Mouse (Mus musculus) right cerebral cortex, adult 2 months (tissue): Measurements from ENCODE around the gene Dcpp1.
"Not testable (repeated sequence)": the region's sequence is repeated elsewhere in the genome, so short reads cannot be mapped to it uniquely, and the experiment has no call there.

Experiments
- DNase-seq, 2 experiments: peaks; one replicate each; pipeline ENCODE4 v3.0.0; 2021 to 2022; ENCODE audit warnings: low spot score in 2 of 2

Dcpp1 gene

GRCm38 (mm10) chr17:23880576-23880975 is at the start of gene Dcpp1, which contains the start of gene Dcpp2:
Gene Dcpp1 (plus strand): TSS chr17:23880876.
Gene Dcpp2 (plus strand): TSS chr17:23880880.
- DNase-seq: not testable (repeated sequence)

GRCm38 (mm10) chr17:23831201-23831600 is 49.5 kb upstream of the Dcpp1 start:
- DNase-seq: no peak

- no peak for DNase-seq
Observed at GRCm38 (mm10) chr17:23836006-23836575, 44.6 kb upstream of the Dcpp1 start, which contains the start of gene Prss33. Gene Prss33 (minus strand): TSS chr17:23836056.

- DNase-seq: peak; percentile 59 to 75
Observed at GRCm38 (mm10) chr17:23841145-23841544, 39.5 kb upstream of the Dcpp1 start.

GRCm38 (mm10) chr17:23843141-23843811 is 37.4 kb upstream of the Dcpp1 start:
- no peak for DNase-seq

GRCm38 (mm10) chr17:23843812-23844273 is 36.8 kb upstream of the Dcpp1 start, which contains the start of the genes Prss32 and Prss41:
Gene Prss32 (plus strand): TSS chr17:23843855.
Gene Prss41 (minus strand): TSS chr17:23844172.
- no peak for DNase-seq

- no peak for DNase-seq
Observed at GRCm38 (mm10) chr17:23850028-23850427, 30.6 kb upstream of the Dcpp1 start.

GRCm38 (mm10) chr17:23850853-23851749 is 29.6 kb upstream of the Dcpp1 start:
- DNase-seq: peak; percentile 56 to 64

GRCm38 (mm10) chr17:23853292-23853691 is 27.4 kb upstream of the Dcpp1 start:
- peak in 1 of 2 experiments; percentile 11 for DNase-seq

- no peak for DNase-seq
Observed at GRCm38 (mm10) chr17:23854229-23854765, 26.4 kb upstream of the Dcpp1 start.

- no peak for DNase-seq
Observed at GRCm38 (mm10) chr17:23857193-23857592, 23.5 kb upstream of the Dcpp1 start.

- no peak for DNase-seq
Observed at GRCm38 (mm10) chr17:23857913-23858312, 22.8 kb upstream of the Dcpp1 start.

GRCm38 (mm10) chr17:23862926-23863325 is 17.8 kb upstream of the Dcpp1 start:
- DNase-seq: no peak

- no peak for DNase-seq
Observed at GRCm38 (mm10) chr17:23867756-23868155, 12.9 kb upstream of the Dcpp1 start, which contains the start of gene Prss21. Gene Prss21 (plus strand): TSS chr17:23868056.

GRCm38 (mm10) chr17:23868513-23868912 is 12.2 kb upstream of the Dcpp1 start:
- no peak for DNase-seq

- peak; percentile 44 to 53 for DNase-seq
Observed at GRCm38 (mm10) chr17:23873884-23874856, 6.5 kb upstream of the Dcpp1 start.

GRCm38 (mm10) chr17:23876741-23877140 is 3.9 kb upstream of the Dcpp1 start:
- peak in 1 of 2 experiments; percentile 7 for DNase-seq

- DNase-seq: no peak
Observed at GRCm38 (mm10) chr17:23877166-23877565, 3.5 kb upstream of the Dcpp1 start.

- DNase-seq: not testable (repeated sequence)
Observed at GRCm38 (mm10) chr17:23917158-23917557, 36.5 kb downstream of the Dcpp1 start, which contains the start of gene Dcpp3. Gene Dcpp3 (plus strand): TSS chr17:23917458.

GRCm38 (mm10) chr17:23924531-23925007 is 43.9 kb downstream of the Dcpp1 start:
- peak; percentile 88 to 91 for DNase-seq
